Mouse (Mus musculus) right cerebral cortex, postnatal 4 days (tissue): ENCODE data around the gene Zfp423.
A peak's percentile ranks its signal among the peaks of the same experiment; 100 is the strongest.
"Not testable (repeated sequence)": the region's sequence is repeated elsewhere in the genome, so short reads cannot be mapped to it uniquely, and the experiment has no call there.

Source experiments
- DNase-seq: peaks from one replicate; pipeline ENCODE4 v3.0.0-alpha.2; 2022

Gene Zfp423

GRCm38 (mm10) chr8:87895203-87896041, 64.0 kb downstream of the Zfp423 start:
- DNase-seq, result no peak

GRCm38 (mm10) chr8:87894287-87894686, 65.1 kb downstream of the Zfp423 start:
- DNase-seq, result no peak

GRCm38 (mm10) chr8:87893547-87893946, 65.8 kb downstream of the Zfp423 start:
- no peak for DNase-seq

GRCm38 (mm10) chr8:87892891-87893290, 66.5 kb downstream of the Zfp423 start:
- DNase-seq, result no peak

GRCm38 (mm10) chr8:87891884-87892283, 67.5 kb downstream of the Zfp423 start:
- no peak for DNase-seq

- no peak for DNase-seq
Measured at GRCm38 (mm10) chr8:87887956-87888355, 71.4 kb downstream of the Zfp423 start.

GRCm38 (mm10) chr8:87881088-87881487, 78.3 kb downstream of the Zfp423 start:
- DNase-seq, result no peak

GRCm38 (mm10) chr8:87875852-87876251, 83.5 kb downstream of the Zfp423 start:
- DNase-seq, result no peak

- no peak for DNase-seq
Measured at GRCm38 (mm10) chr8:87875452-87875851, 83.9 kb downstream of the Zfp423 start.

- no peak for DNase-seq
Measured at GRCm38 (mm10) chr8:87872987-87873550, 86.3 kb downstream of the Zfp423 start.

GRCm38 (mm10) chr8:87872356-87872930, 87.0 kb downstream of the Zfp423 start:
- no peak for DNase-seq

- no peak for DNase-seq
Measured at GRCm38 (mm10) chr8:87866586-87866985, 92.8 kb downstream of the Zfp423 start.

- no peak for DNase-seq
Measured at GRCm38 (mm10) chr8:87864236-87864635, 95.2 kb downstream of the Zfp423 start.

- no peak for DNase-seq
Measured at GRCm38 (mm10) chr8:87863128-87863527, 96.3 kb downstream of the Zfp423 start.

GRCm38 (mm10) chr8:87861718-87862117, 97.7 kb downstream of the Zfp423 start:
- no peak for DNase-seq

GRCm38 (mm10) chr8:87860905-87861304, 98.5 kb downstream of the Zfp423 start:
- no peak for DNase-seq

- no peak for DNase-seq
Measured at GRCm38 (mm10) chr8:87851871-87852270, 107.5 kb downstream of the Zfp423 start.

GRCm38 (mm10) chr8:87851380-87851779, 108.0 kb downstream of the Zfp423 start:
- no peak for DNase-seq

GRCm38 (mm10) chr8:87848836-87849235, 110.6 kb downstream of the Zfp423 start:
- DNase-seq, result no peak

GRCm38 (mm10) chr8:87847796-87848195, 111.6 kb downstream of the Zfp423 start:
- DNase-seq, result no peak

- DNase-seq, result not testable (repeated sequence)
Measured at GRCm38 (mm10) chr8:87842096-87842495, 117.3 kb downstream of the Zfp423 start.

- DNase-seq, result no peak
Measured at GRCm38 (mm10) chr8:87837266-87837665, 122.1 kb downstream of the Zfp423 start.

GRCm38 (mm10) chr8:87836866-87837265, 122.5 kb downstream of the Zfp423 start:
- peak; percentile 60 for DNase-seq

GRCm38 (mm10) chr8:87835924-87836323, 123.5 kb downstream of the Zfp423 start:
- no peak for DNase-seq
